Mouse (Mus musculus): ENCODE measurements around the gene Depp1.
A peak's percentile ranks its signal among the peaks of the same experiment; 100 is the strongest.

The Depp1 gene

GRCm38 (mm10) chr6:116644335-116644734 lies 6.1 kb upstream of the Depp1 start:
- no peak for ATAC-seq (ENCODE audit: insufficient number of reproducible peaks, low FRiP score, low TSS enrichment)

- peak; percentile 68 for ATAC-seq (ENCODE audit: insufficient number of reproducible peaks, low FRiP score, low TSS enrichment)
These were observed 2.6 kb upstream of the Depp1 start for GRCm38 (mm10) chr6:116647763-116648162.

- no peak for ATAC-seq (ENCODE audit: insufficient number of reproducible peaks, low FRiP score, low TSS enrichment)
These were observed 598 bp upstream of the Depp1 start for GRCm38 (mm10) chr6:116649811-116650210.

GRCm38 (mm10) chr6:116651437-116652118 lies 1.2 kb downstream of the Depp1 start:
- ATAC-seq (ENCODE audit: insufficient number of reproducible peaks, low FRiP score, low TSS enrichment), result no peak

GRCm38 (mm10) chr6:116653191-116653590 lies 2.8 kb downstream of the Depp1 start:
- ATAC-seq (ENCODE audit: insufficient number of reproducible peaks, low FRiP score, low TSS enrichment), result no peak

GRCm38 (mm10) chr6:116653684-116654454 lies 3.5 kb downstream of the Depp1 start:
- peak; percentile 72; the same call in 1 of the 2 replicates for ATAC-seq (ENCODE audit: insufficient number of reproducible peaks, low FRiP score, low TSS enrichment)

- no peak for ATAC-seq (ENCODE audit: insufficient number of reproducible peaks, low FRiP score, low TSS enrichment)
These were observed 13.0 kb downstream of the Depp1 start for GRCm38 (mm10) chr6:116663364-116663763.

- no peak for ATAC-seq (ENCODE audit: insufficient number of reproducible peaks, low FRiP score, low TSS enrichment)
These were observed 13.6 kb downstream of the Depp1 start for GRCm38 (mm10) chr6:116664031-116664430.

GRCm38 (mm10) chr6:116664830-116665229 lies 14.4 kb downstream of the Depp1 start:
- ATAC-seq (ENCODE audit: insufficient number of reproducible peaks, low FRiP score, low TSS enrichment), result no peak

- ATAC-seq (ENCODE audit: insufficient number of reproducible peaks, low FRiP score, low TSS enrichment), result no peak
These were observed 15.8 kb downstream of the Depp1 start for GRCm38 (mm10) chr6:116666085-116666750.

GRCm38 (mm10) chr6:116666892-116667291 lies 16.5 kb downstream of the Depp1 start:
- ATAC-seq (ENCODE audit: insufficient number of reproducible peaks, low FRiP score, low TSS enrichment), result no peak

- no peak for ATAC-seq (ENCODE audit: insufficient number of reproducible peaks, low FRiP score, low TSS enrichment)
These were observed 17.0 kb downstream of the Depp1 start for GRCm38 (mm10) chr6:116667382-116667781.

- ATAC-seq (ENCODE audit: insufficient number of reproducible peaks, low FRiP score, low TSS enrichment), result no peak
These were observed 18.5 kb downstream of the Depp1 start for GRCm38 (mm10) chr6:116668682-116669470.

GRCm38 (mm10) chr6:116670144-116670543 lies 19.7 kb downstream of the Depp1 start:
- ATAC-seq (ENCODE audit: insufficient number of reproducible peaks, low FRiP score, low TSS enrichment), result no peak

- no peak for ATAC-seq (ENCODE audit: insufficient number of reproducible peaks, low FRiP score, low TSS enrichment)
These were observed 20.6 kb downstream of the Depp1 start for GRCm38 (mm10) chr6:116671031-116671430.

GRCm38 (mm10) chr6:116671768-116672167 lies 21.4 kb downstream of the Depp1 start:
- no peak for ATAC-seq (ENCODE audit: insufficient number of reproducible peaks, low FRiP score, low TSS enrichment)

- no peak for ATAC-seq (ENCODE audit: insufficient number of reproducible peaks, low FRiP score, low TSS enrichment)
These were observed 21.9 kb downstream of the Depp1 start for GRCm38 (mm10) chr6:116672349-116672748.

GRCm38 (mm10) chr6:116673471-116674282 lies 23.3 kb downstream of the Depp1 start, which contains the start of gene Rassf4:
Gene Rassf4, minus strand, starts transcription at chr6:116673952.
- ATAC-seq (ENCODE audit: insufficient number of reproducible peaks, low FRiP score, low TSS enrichment), result peak; percentile 43

- no peak for ATAC-seq (ENCODE audit: insufficient number of reproducible peaks, low FRiP score, low TSS enrichment)
These were observed 24.0 kb downstream of the Depp1 start for GRCm38 (mm10) chr6:116674283-116674886.

All from cerebellum, adult (tissue).